Mouse (Mus musculus) lung, adult 2 months (tissue): Measurements from ENCODE around the gene Muc13. TPM values are rescaled to one million over a fixed set of nuclear protein-coding genes. Genes with fewer than 3 reads are reported as not detected.

ENCODE experiments used
- DNase-seq: peaks from one replicate; pipeline ENCODE4 v3.0.0; 2022
- H3K4me1 ChIP-seq: fragments of 200-500 bp; 2 replicates; pipeline ENCODE4 v1.6.1; 2011; ENCODE audit warnings: low read length; ENCODE audit not compliant: control insufficient read depth, insufficient read depth
- H3K4me3 ChIP-seq: fragments of 200-500 bp; replicated peaks from 2 replicates; pipeline ENCODE3; 2011; ENCODE audit warnings: low read depth, mild to moderate bottlenecking, control low read depth, low read length; ENCODE audit errors: extremely low read depth
- CTCF ChIP-seq: fragments of 200-500 bp; IDR thresholded peaks from 2 replicates; pipeline ENCODE4 v1.5.1; 2011; ENCODE audit warnings: mild to moderate bottlenecking, low read length, control low read depth; ENCODE audit not compliant: insufficient read depth
- POLR2A ChIP-seq: fragments of 200-500 bp; IDR thresholded peaks from 2 replicates; pipeline ENCODE4 v1.6.1; 2011; ENCODE audit warnings: low read depth, mild to moderate bottlenecking, control low read depth, low read length, borderline replicate concordance; ENCODE audit errors: extremely low read depth
- WGBS: fragments of 180-500 bp; shearing (Covaris S2); methylation state at CpG from one replicate; pipeline ENCODE4 v1.1.7; 2018; 5-methylcytosine and 5-hydroxymethylcytosine counted together
- polyA plus RNA-seq: library from polyadenylated mRNA; depleted of rRNA; stranded (reverse); fragments of >200 nt; gene quantifications from 2 replicates; pipeline ENCODE4 v1.2.3, GENCODE M21; 2012

Gene Muc13
- polyA plus RNA-seq, 1 experiment = 0.25 TPM

- no peaks in the 10 kb centered on the region; the same call in 1 of the 2 replicates for H3K4me1 ChIP-seq
- DNase-seq = no peak
- 79% methylated on average over 5 of the region's 5 CpGs for WGBS
- TF ChIP-seq CTCF (no peak), POLR2A (no peak)
- no peak overlapping the region for H3K4me3 ChIP-seq
Measured at GRCm38 (mm10) chr16:33781789-33782728, 11.8 kb upstream of the Muc13 start.

- Histone ChIP-seq H3K4me1 (no peaks in the 10 kb centered on the region; the same call in 1 of the 2 replicates), H3K4me3 (no peak overlapping the region)
- WGBS = 95% methylated on average over 1 of the region's 1 CpGs
- DNase-seq = no peak
- TF ChIP-seq CTCF (no peak), POLR2A (no peak)
Measured at GRCm38 (mm10) chr16:33782729-33783091, 11.1 kb upstream of the Muc13 start.

- 94% methylated on average over 1 of the region's 1 CpGs for WGBS
- TF ChIP-seq POLR2A (no peak), CTCF (no peak)
- Histone ChIP-seq H3K4me1 (no peaks in the 10 kb centered on the region; the same call in 1 of the 2 replicates), H3K4me3 (no peak overlapping the region)
- DNase-seq = no peak
Measured at GRCm38 (mm10) chr16:33784547-33784946, 9.3 kb upstream of the Muc13 start.

- no peak for DNase-seq
- Histone ChIP-seq H3K4me3 (no peak overlapping the region), H3K4me1 (no peaks in the 10 kb centered on the region; the same call in 1 of the 2 replicates)
- WGBS = 49% methylated on average over 8 of the region's 8 CpGs
- no peak for TF ChIP-seq CTCF
- TF ChIP-seq POLR2A = no peak
Measured at GRCm38 (mm10) chr16:33785092-33785704, 8.6 kb upstream of the Muc13 start.

- H3K4me1 ChIP-seq = no peaks in the 10 kb centered on the region; the same call in 1 of the 2 replicates
- TF ChIP-seq POLR2A = no peak
- TF ChIP-seq CTCF = no peak
- 53% methylated on average over 7 of the region's 7 CpGs for WGBS
- DNase-seq = no peak
- no peak overlapping the region for H3K4me3 ChIP-seq
Measured at GRCm38 (mm10) chr16:33786657-33787390, 7.0 kb upstream of the Muc13 start.

- Histone ChIP-seq H3K4me1 (no peaks in the 10 kb centered on the region), H3K4me3 (no peak overlapping the region)
- TF ChIP-seq CTCF (no peak), POLR2A (no peak)
- no peak for DNase-seq
- WGBS = 68% methylated on average over 4 of the region's 4 CpGs
Measured at GRCm38 (mm10) chr16:33795106-33795505, 1.3 kb downstream of the Muc13 start.

GRCm38 (mm10) chr16:33795887-33796286, 2.0 kb downstream of the Muc13 start:
- no peak for DNase-seq
- Histone ChIP-seq H3K4me3 (no peak overlapping the region), H3K4me1 (no peaks in the 10 kb centered on the region)
- WGBS = 63% methylated on average over 6 of the region's 6 CpGs
- no peak for TF ChIP-seq CTCF
- TF ChIP-seq POLR2A = no peak

- no peak for DNase-seq
- no peak overlapping the region for H3K4me3 ChIP-seq
Measured at GRCm38 (mm10) chr16:33796756-33797155, 2.9 kb downstream of the Muc13 start.

GRCm38 (mm10) chr16:33797860-33798259, 4.0 kb downstream of the Muc13 start:
- Histone ChIP-seq H3K4me1 (no peaks in the 10 kb centered on the region), H3K4me3 (no peak overlapping the region)
- peak; percentile 46 for DNase-seq
- TF ChIP-seq POLR2A (no peak), CTCF (peak; percentile 57)
- 34% methylated on average over 5 of the region's 5 CpGs for WGBS

More at GRCm38 (mm10) chr16:33796756-33797155, 2.9 kb downstream of the Muc13 start:
- WGBS = 79% methylated on average over 3 of the region's 3 CpGs
- TF ChIP-seq CTCF (no peak), POLR2A (no peak)
- H3K4me1 ChIP-seq = no peaks in the 10 kb centered on the region
